Mouse (Mus musculus) megakaryocyte, embryonic 14.5 days (primary cell): ENCODE results near the gene Ptprr.

Experiments
- FLI1 ChIP-seq: IDR thresholded peaks from 2 replicates; pipeline ENCODE4 v1.6.1; 2012; ENCODE audit warnings: low read length, inconsistent platforms, mixed read lengths
- GATA1 ChIP-seq: IDR thresholded peaks from 3 replicates; pipeline ENCODE4 v1.6.1; 2012; ENCODE audit warnings: mixed read lengths, low read length, inconsistent platforms, borderline replicate concordance

DNA sequence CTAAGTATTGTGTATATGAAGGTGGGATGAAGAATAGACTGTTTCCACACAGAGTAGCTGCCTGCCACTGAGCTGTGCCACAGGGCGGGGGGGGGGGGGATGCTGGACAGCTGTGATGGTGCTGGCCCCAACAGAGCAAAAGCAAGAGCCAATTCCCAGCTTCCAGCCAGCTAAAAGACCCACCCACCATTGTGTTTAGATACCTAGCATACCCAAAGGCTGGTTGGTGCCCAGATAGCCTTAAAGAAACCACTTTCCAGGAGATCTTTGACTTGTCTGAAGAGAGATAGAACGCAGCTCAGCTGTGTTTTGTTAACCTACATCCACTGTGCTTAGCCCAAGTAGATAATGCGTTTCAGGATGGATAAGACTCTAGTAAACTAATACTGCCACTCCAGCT, 254.1 kb downstream of the Ptprr start:
- TF ChIP-seq GATA1 = no peak
- no peak for TF ChIP-seq FLI1
